Comparison of ENCODE assay signal across 8 mouse cellular contexts in the genomic region with DNA sequence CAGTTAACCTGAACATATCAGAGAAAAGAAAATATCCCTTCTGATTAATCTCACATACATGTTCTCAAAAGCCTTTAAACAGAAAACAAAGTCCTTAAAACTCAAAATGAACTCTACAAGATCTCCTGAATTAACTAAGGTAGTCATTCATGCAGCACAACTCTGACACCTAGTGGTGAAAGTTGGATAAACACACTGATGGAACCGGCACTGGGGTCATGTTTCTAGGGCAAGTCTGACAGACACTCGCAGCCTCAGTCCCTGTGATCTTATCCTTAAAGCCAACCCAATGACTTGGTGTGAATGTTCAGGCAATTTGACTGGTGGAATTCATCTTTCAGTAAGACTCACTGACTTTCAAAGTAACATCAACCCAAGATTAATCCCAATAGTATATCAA. TPM values are rescaled to one million over a fixed set of nuclear protein-coding genes. Genes with fewer than 3 reads are reported as not detected.
DNase-seq lines count a peak whose midpoint lies in the region; ATAC-seq lines count a peak whose summit lies in the region.

No protein-coding gene starts in this region.

- 0% methylated on average over 2 of the region's 2 CpGs for WGBS in heart, embryonic 11.5 days (ENCODE audit: insufficient replicate concordance)
- WGBS in heart, embryonic 13.5 days: 0% methylated on average over 2 of the region's 2 CpGs
- 2% methylated on average over 2 of the region's 2 CpGs for WGBS in large intestine, adult 2 months

- H3K4me3 ChIP-seq in heart, embryonic 11.5 days (ENCODE audit: low read depth, low read length): no peak overlapping the region
- H3K4me3 ChIP-seq in heart, embryonic 13.5 days: no peak overlapping the region

- no peaks in the 10 kb centered on the region for H3K9me3 ChIP-seq in heart, embryonic 11.5 days (replicated peaks; ENCODE audit: control insufficient read depth, low read length)
- no peaks in the 10 kb centered on the region for H3K9me3 ChIP-seq in heart, embryonic 13.5 days

- no peaks in the 10 kb centered on the region for H3K27me3 ChIP-seq in heart, embryonic 11.5 days (ENCODE audit: control insufficient read depth, insufficient read depth, low read length)
- H3K27me3 ChIP-seq in heart, embryonic 13.5 days (replicated peaks): no peaks in the 10 kb centered on the region

- no peaks in the 10 kb centered on the region for H3K36me3 ChIP-seq in heart, embryonic 11.5 days (ENCODE audit: control insufficient read depth, insufficient read depth, low read length)
- no peaks in the 10 kb centered on the region for H3K36me3 ChIP-seq in heart, embryonic 13.5 days

- peak; percentile 92 for DNase-seq in heart, adult 11 months
- DNase-seq in adrenal gland, adult 18-20 months (ENCODE audit: low spot score in 2 of 2): peak; percentile 44 to 60
- DNase-seq in embryo, embryonic 9.5 days (ENCODE audit: extremely low spot score): peak; percentile 81
- peak; percentile 31 for DNase-seq in large intestine, adult 2 months (ENCODE audit: low read depth, low spot score)
- peak; percentile 87 for DNase-seq in lung, postnatal 10 days
- peak; percentile 32 for DNase-seq in right cerebral cortex, postnatal 4 days

- ATAC-seq in heart, embryonic 11.5 days (replicated peaks; ENCODE audit: insufficient number of reproducible peaks, low FRiP score, low TSS enrichment): no peak
- no peak for ATAC-seq in heart, embryonic 13.5 days (ENCODE audit: extremely low read depth, insufficient number of reproducible peaks, low FRiP score, low TSS enrichment)

- H3K9ac ChIP-seq in heart, embryonic 11.5 days (ENCODE audit: low read depth, low read length): no peak overlapping the region
- H3K9ac ChIP-seq in heart, embryonic 13.5 days: no peak overlapping the region

- no peak overlapping the region for H3K4me2 ChIP-seq in heart, embryonic 11.5 days
- H3K4me2 ChIP-seq in heart, embryonic 13.5 days: no peak overlapping the region

- peaks cover 5% of the 10 kb centered on the region; the same call in 1 of the 2 replicates for H3K4me1 ChIP-seq in heart, embryonic 11.5 days (ENCODE audit: control insufficient read depth, insufficient read depth, low read length)
- peaks cover 25% of the 10 kb centered on the region for H3K4me1 ChIP-seq in heart, embryonic 13.5 days

- no peak overlapping the region for H3K27ac ChIP-seq in heart, embryonic 11.5 days (ENCODE audit: low read depth, low read length)
- peak overlapping the region; percentile 70 for H3K27ac ChIP-seq in heart, embryonic 13.5 days (replicated peaks)

RNA-seq across cellular contexts. Expression of a gene that starts 13.4 kb away (rescaled TPM):
- 17.0 and 19.8 TPM in 2 replicates for polyA plus RNA-seq in heart, embryonic 11.5 days (2014; fragmentation: Nextera tagmentation; extraction: Ambion mirVana)
- total RNA-seq in adrenal gland, adult 18-20 months (2021): 10 to 100 TPM; 58.1 to 81.5 TPM
- polyA plus RNA-seq in heart, embryonic 13.5 days (2015; fragmentation: Nextera tagmentation; extraction: Ambion mirVana): 24.5 and 27.3 TPM in 2 replicates
- 0.92 and 2.5 TPM in 2 replicates for polyA plus RNA-seq in large intestine, adult 2 months (2012; rRNA removed)

RNA-seq across cellular contexts. Expression of a gene that starts 40.7 kb away (rescaled TPM):
- 45.3 and 52.6 TPM in 2 replicates for polyA plus RNA-seq in heart, embryonic 11.5 days (2014; fragmentation: Nextera tagmentation; extraction: Ambion mirVana)
- total RNA-seq in adrenal gland, adult 18-20 months (2021): 100 to 1,000 TPM in 1 of 2 experiments, 10 to 100 TPM in 1; 99.2 to 111 TPM
- polyA plus RNA-seq in heart, embryonic 13.5 days (2015; fragmentation: Nextera tagmentation; extraction: Ambion mirVana): 32.4 and 32.6 TPM in 2 replicates
- 7.2 and 13.1 TPM in 2 replicates for polyA plus RNA-seq in large intestine, adult 2 months (2012; rRNA removed)

Comparison
In these comparisons a context has a peak if more than half of its experiments do, and no peak if none do; other contexts are left out.
1. DNase-seq: peak in every context shown above with its lines; median percentile 92 in heart, adult 11 months; 87 in lung, postnatal 10 days; 81 in embryo, embryonic 9.5 days; 52 in adrenal gland, adult 18-20 months; 32 in right cerebral cortex, postnatal 4 days; 31 in large intestine, adult 2 months.